Mouse (Mus musculus): ENCODE measurements around the gene Gm33543. TPM values are rescaled to one million over a fixed set of nuclear protein-coding genes. Genes with fewer than 3 reads are reported as not detected.

Gm33543 gene
- polyA plus RNA-seq, 1 experiment, result not detected

- WGBS, result 44% methylated on average over 7 of the region's 7 CpGs
- no peak for TF ChIP-seq CTCF (IDR thresholded peaks at IDR 0.05; ENCODE audit: borderline replicate concordance, insufficient read depth, low read depth, low read length)
- TF ChIP-seq POLR2A (IDR thresholded peaks at IDR 0.05; ENCODE audit: borderline replicate concordance, insufficient read depth, low read length), result no peak
- DNase-seq, result no peak
- Histone ChIP-seq H3K4me3 (replicated peaks; ENCODE audit: insufficient read depth, low read depth, low read length) (no peak overlapping the region), H3K27me3 (ENCODE audit: control insufficient read depth, insufficient read depth, low read length) (no peaks in the 10 kb centered on the region), H3K4me1 (ENCODE audit: control insufficient read depth, insufficient read depth, low read length) (no peaks in the 10 kb centered on the region; the same call in 1 of the 2 replicates), H3K27ac (ENCODE audit: insufficient read depth, low read length) (no peak overlapping the region)
These were observed 57.9 kb downstream of the Gm33543 start for GRCm38 (mm10) chr10:95784837-95785236.

DNA sequence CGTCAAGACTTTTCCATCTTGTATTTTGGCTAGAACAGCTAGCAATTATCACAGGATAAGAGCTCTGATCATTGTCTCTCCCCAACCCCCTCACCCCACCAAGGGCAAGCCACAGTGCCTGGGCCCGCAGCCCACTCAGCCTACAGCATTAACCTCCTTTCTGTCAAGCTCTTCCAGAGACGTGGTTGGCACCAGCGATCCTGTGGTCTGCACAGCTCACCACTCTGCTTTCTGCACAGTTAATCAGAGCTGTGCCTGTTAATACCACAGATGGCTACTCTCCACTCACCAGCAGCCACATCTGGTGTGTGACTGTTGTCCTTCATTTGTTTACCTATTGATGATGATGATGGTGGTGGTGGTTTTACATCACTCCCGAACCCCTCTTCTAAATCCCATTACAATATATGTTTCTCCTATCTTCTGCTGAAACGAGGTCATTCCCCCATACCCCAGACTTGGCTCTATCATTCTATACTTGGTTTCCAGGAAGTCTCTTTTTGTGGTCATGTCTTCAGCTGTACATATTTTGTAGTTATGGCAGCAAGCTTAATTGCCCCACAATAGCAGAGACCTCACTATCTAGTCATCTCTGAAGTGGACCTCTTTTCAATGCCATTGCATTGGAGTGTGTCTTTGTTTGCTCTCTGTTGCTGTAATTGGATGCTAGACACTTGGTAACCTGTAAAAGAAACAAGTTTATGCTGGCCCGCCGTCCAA is 61.7 kb downstream of the Gm33543 start:
- no peak overlapping the region for H3K27ac ChIP-seq (ENCODE audit: insufficient read depth, low read length)
- H3K4me3 ChIP-seq (replicated peaks; ENCODE audit: insufficient read depth, low read depth, low read length), result no peak overlapping the region
- TF ChIP-seq POLR2A (IDR thresholded peaks at IDR 0.05; ENCODE audit: borderline replicate concordance, insufficient read depth, low read length) (no peak), CTCF (IDR thresholded peaks at IDR 0.05; ENCODE audit: borderline replicate concordance, insufficient read depth, low read depth, low read length) (no peak)
- no peaks in the 10 kb centered on the region for H3K4me1 ChIP-seq (ENCODE audit: control insufficient read depth, insufficient read depth, low read length)
- no peaks in the 10 kb centered on the region for H3K27me3 ChIP-seq (ENCODE audit: control insufficient read depth, insufficient read depth, low read length)
- no peak for DNase-seq
- 68% methylated on average over 8 of the region's 8 CpGs for WGBS

DNA sequence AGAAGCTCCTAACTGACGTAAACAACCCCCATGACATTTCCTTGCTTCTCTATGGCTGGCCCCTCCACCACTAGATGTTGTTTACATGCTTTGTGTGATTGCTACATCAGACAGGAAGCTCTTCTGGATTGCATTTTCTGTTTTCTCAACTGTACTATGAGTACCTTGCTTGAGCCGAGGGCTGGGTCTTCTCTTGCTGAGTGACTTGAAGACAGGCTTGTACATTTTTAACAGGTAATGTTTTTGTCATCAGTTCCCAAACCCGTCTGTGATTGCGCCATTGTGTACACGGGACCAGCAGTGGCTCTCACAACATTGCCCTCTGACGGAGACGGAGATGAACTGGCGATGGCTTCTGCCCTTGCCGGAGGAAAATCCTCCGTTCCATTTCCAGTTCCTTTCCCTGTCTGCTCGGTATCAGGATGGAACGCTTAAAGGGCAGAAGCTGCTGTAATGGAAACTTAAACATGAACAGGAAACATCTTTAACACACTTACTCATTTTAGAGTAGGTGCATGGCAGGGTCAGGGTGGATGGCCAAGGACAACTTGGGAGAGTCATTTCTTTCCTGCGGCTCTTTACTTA is 62.8 kb downstream of the Gm33543 start:
- TF ChIP-seq POLR2A (IDR thresholded peaks at IDR 0.05; ENCODE audit: borderline replicate concordance, insufficient read depth, low read length), result no peak
- TF ChIP-seq CTCF (IDR thresholded peaks at IDR 0.05; ENCODE audit: borderline replicate concordance, insufficient read depth, low read depth, low read length), result no peak
- Histone ChIP-seq H3K27me3 (ENCODE audit: control insufficient read depth, insufficient read depth, low read length) (no peaks in the 10 kb centered on the region), H3K27ac (ENCODE audit: insufficient read depth, low read length) (no peak overlapping the region), H3K4me3 (replicated peaks; ENCODE audit: insufficient read depth, low read depth, low read length) (no peak overlapping the region), H3K4me1 (ENCODE audit: control insufficient read depth, insufficient read depth, low read length) (no peaks in the 10 kb centered on the region)
- WGBS, result 90% methylated on average over 13 of the region's 13 CpGs
- DNase-seq, result no peak

GRCm38 (mm10) chr10:95778622-95779021 is 64.1 kb downstream of the Gm33543 start:
- no peak overlapping the region for H3K27ac ChIP-seq (ENCODE audit: insufficient read depth, low read length)
- DNase-seq, result no peak
- H3K4me3 ChIP-seq (replicated peaks; ENCODE audit: insufficient read depth, low read depth, low read length), result no peak overlapping the region
- TF ChIP-seq CTCF (IDR thresholded peaks at IDR 0.05; ENCODE audit: borderline replicate concordance, insufficient read depth, low read depth, low read length), result no peak
- no peak for TF ChIP-seq POLR2A (IDR thresholded peaks at IDR 0.05; ENCODE audit: borderline replicate concordance, insufficient read depth, low read length)
- no peaks in the 10 kb centered on the region for H3K27me3 ChIP-seq (ENCODE audit: control insufficient read depth, insufficient read depth, low read length)
- 95% methylated on average over 8 of the region's 8 CpGs for WGBS
- 0 out of 2 replicates have a peak, but pooled peaks cover 1% of the 10 kb centered on the region for H3K4me1 ChIP-seq (ENCODE audit: control insufficient read depth, insufficient read depth, low read length)

- Histone ChIP-seq H3K4me3 (replicated peaks; ENCODE audit: insufficient read depth, low read depth, low read length) (no peak overlapping the region), H3K27me3 (ENCODE audit: control insufficient read depth, insufficient read depth, low read length) (no peaks in the 10 kb centered on the region), H3K27ac (ENCODE audit: insufficient read depth, low read length) (no peak overlapping the region), H3K4me1 (ENCODE audit: control insufficient read depth, insufficient read depth, low read length) (peaks cover 9% of the 10 kb centered on the region; the same call in 1 of the 2 replicates)
- no peak for DNase-seq
- 90% methylated on average over 15 of the region's 15 CpGs for WGBS
- TF ChIP-seq CTCF (IDR thresholded peaks at IDR 0.05; ENCODE audit: borderline replicate concordance, insufficient read depth, low read depth, low read length), result no peak
- no peak for TF ChIP-seq POLR2A (IDR thresholded peaks at IDR 0.05; ENCODE audit: borderline replicate concordance, insufficient read depth, low read length)
These were observed 64.9 kb downstream of the Gm33543 start for GRCm38 (mm10) chr10:95777701-95778320.

- TF ChIP-seq POLR2A (IDR thresholded peaks at IDR 0.05; ENCODE audit: borderline replicate concordance, insufficient read depth, low read length), result no peak
- no peak for TF ChIP-seq CTCF (IDR thresholded peaks at IDR 0.05; ENCODE audit: borderline replicate concordance, insufficient read depth, low read depth, low read length)
- no peak for DNase-seq
- 92% methylated on average over 1 of the region's 1 CpGs for WGBS
- H3K4me1 ChIP-seq (ENCODE audit: control insufficient read depth, insufficient read depth, low read length), result peaks cover 10% of the 10 kb centered on the region; the same call in 1 of the 2 replicates
- H3K27ac ChIP-seq (ENCODE audit: insufficient read depth, low read length), result no peak overlapping the region
- H3K27me3 ChIP-seq (ENCODE audit: control insufficient read depth, insufficient read depth, low read length), result no peaks in the 10 kb centered on the region
- H3K4me3 ChIP-seq (replicated peaks; ENCODE audit: insufficient read depth, low read depth, low read length), result no peak overlapping the region
These were observed 65.7 kb downstream of the Gm33543 start for GRCm38 (mm10) chr10:95777071-95777470.

- Histone ChIP-seq H3K27ac (ENCODE audit: insufficient read depth, low read length) (no peak overlapping the region), H3K4me1 (ENCODE audit: control insufficient read depth, insufficient read depth, low read length) (peaks cover 10% of the 10 kb centered on the region; the same call in 1 of the 2 replicates), H3K4me3 (replicated peaks; ENCODE audit: insufficient read depth, low read depth, low read length) (no peak overlapping the region), H3K27me3 (ENCODE audit: control insufficient read depth, insufficient read depth, low read length) (no peaks in the 10 kb centered on the region)
- WGBS, result 97% methylated on average over 7 of the region's 7 CpGs
- TF ChIP-seq POLR2A (IDR thresholded peaks at IDR 0.05; ENCODE audit: borderline replicate concordance, insufficient read depth, low read length), result no peak
- no peak for TF ChIP-seq CTCF (IDR thresholded peaks at IDR 0.05; ENCODE audit: borderline replicate concordance, insufficient read depth, low read depth, low read length)
- no peak for DNase-seq
These were observed 67.9 kb downstream of the Gm33543 start for GRCm38 (mm10) chr10:95774856-95775255.

Measured in cerebellum, adult 2 months (tissue).